Mouse (Mus musculus): ENCODE data around the gene Cct8l1. TPM values are rescaled to one million over a fixed set of nuclear protein-coding genes. Genes with fewer than 3 reads are reported as not detected.

The Cct8l1 gene
- polyA plus RNA-seq, 1 experiment, result 0.08 TPM

DNA sequence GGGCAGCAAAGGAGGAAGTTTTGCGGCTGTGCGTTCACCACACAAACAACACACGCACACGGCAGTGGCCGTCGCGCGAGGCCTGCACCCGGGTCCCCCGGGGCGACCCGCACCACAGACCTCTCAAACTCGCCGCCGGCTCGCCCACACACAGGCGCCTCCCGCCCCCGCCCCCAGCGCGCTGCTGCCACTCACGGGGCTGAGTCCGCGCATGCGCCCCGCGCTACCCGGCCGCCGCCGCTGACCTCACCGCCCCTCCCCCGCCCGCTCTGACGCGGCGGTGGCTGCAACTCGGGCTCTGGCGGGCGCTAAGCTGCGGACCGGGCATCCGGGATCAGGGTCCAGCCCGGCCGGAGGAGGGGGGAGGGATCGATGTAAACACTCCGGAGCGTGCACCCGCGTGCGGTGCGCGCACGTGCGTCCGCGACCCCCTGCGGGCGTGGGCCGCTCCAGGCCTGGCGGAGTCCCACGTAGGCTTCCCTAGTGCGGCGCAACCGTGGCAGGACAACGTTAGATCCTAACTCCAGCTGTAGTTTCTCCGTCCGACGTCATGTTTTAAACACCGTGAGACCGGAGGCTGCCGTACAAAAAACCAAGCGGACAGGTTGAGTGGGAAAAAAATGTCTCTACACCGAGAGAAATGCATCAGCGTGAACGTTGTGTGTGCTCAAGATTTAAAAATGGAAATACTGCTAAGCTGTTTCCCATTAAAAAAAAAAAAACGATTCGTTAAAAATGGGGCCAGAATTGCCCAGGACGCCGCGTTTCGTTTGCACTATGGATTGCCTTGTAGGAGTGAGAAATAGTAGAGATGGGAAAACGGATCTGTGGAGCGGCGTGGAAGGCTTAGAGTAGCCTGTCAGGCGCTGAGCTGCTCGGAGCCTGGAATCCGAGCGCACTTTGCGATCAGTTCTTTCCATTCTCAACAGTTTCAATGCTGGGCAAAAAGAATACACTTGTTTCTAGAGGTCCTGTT is 16.2 kb upstream of the Cct8l1 start:
- TF ChIP-seq CTCF (IDR thresholded peaks at IDR 0.05; ENCODE audit: extremely low read depth, insufficient read depth, low read length), result no peak
- TF ChIP-seq POLR2A (IDR thresholded peaks at IDR 0.05; ENCODE audit: extremely low read depth, insufficient read depth, low read length), result peak; percentile 27
- Histone ChIP-seq H3K27ac (ENCODE audit: insufficient read depth, low read length) (peak overlapping the region; percentile 99), H3K4me1 (ENCODE audit: control insufficient read depth, insufficient read depth, low read length) (peaks cover 3% of the 10 kb centered on the region; the same call in 1 of the 2 replicates), H3K4me3 (ENCODE audit: insufficient read depth, low read length) (peak overlapping the region; percentile 85)

DNA sequence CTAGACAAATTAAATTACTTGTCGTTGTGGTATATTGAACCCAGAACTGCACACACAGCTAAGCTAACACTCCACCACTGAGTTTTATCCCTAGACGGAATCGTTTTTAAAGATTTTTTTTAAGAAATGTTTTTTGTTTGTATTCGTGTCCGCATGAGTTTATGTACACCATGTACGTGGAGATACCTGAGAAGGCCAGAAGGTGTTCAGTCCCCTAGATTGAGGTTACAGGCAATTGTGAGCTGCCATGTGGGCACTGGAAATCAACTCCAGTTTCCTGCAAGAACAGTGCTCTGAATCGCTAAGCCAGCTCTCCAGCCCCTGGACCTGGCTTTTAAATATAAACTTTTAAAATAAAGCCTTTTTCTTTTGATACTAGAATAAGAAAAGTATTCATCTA is 15.2 kb upstream of the Cct8l1 start:
- no peak overlapping the region; the same call in 1 of the 2 replicates for H3K4me3 ChIP-seq (ENCODE audit: insufficient read depth, low read length)
- TF ChIP-seq CTCF (IDR thresholded peaks at IDR 0.05; ENCODE audit: extremely low read depth, insufficient read depth, low read length) (no peak), POLR2A (IDR thresholded peaks at IDR 0.05; ENCODE audit: extremely low read depth, insufficient read depth, low read length) (no peak)
- no peak overlapping the region for H3K27ac ChIP-seq (ENCODE audit: insufficient read depth, low read length)
- peaks cover 3% of the 10 kb centered on the region; the same call in 1 of the 2 replicates for H3K4me1 ChIP-seq (ENCODE audit: control insufficient read depth, insufficient read depth, low read length)

DNA sequence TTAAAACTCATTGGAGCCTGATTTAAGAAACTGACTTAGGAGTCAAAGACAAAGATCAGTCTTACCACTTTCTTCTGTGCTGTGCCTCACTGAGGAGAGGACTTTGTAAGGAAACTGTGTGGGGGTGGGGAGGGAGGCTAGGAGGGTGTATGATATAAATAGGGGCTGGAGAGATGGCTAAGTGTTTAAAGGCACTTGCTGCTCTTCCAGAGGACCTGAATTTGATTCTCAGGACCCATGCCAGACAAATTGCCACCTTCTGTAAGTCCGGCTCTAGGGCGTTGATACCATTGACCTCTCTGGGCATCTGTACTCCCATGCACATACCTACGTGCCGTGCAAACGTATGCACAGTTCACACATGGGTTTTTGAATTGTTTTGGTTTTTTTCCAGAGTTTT is 9.8 kb upstream of the Cct8l1 start:
- Histone ChIP-seq H3K27ac (ENCODE audit: insufficient read depth, low read length) (no peak overlapping the region), H3K4me1 (ENCODE audit: control insufficient read depth, insufficient read depth, low read length) (0 out of 2 replicates have a peak, but pooled peaks cover 1% of the 10 kb centered on the region), H3K4me3 (ENCODE audit: insufficient read depth, low read length) (no peak overlapping the region)
- no peak for TF ChIP-seq CTCF (IDR thresholded peaks at IDR 0.05; ENCODE audit: extremely low read depth, insufficient read depth, low read length)

DNA sequence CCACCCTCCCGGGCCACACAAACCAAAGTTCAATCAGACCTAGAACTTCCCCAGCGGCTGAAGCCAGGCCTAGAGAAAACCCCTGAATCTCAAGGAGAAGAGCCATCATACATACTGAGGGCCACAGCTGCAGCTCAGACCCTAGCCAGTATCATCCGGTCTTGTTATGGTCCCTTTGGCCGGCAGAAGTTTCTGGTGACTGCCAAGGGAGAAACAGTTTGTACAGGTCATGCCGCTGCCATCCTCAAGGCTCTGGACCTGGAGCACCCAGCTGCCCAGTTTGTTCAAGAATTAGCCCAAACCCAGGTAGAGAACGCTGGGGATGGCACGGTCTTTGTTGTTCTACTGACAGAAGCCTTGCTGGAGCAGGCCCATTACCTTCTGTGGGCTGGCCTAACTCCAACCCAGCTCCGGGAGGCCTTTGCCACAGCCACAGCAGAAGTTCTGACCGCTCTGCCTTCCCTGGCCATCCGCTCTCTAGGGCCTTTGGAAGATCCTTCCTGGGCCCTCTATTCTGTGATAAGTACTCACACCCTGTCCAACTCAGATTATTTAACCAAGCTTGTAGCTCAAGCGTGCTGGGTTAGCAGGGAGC is 531 bp downstream of the Cct8l1 start:
- TF ChIP-seq POLR2A (IDR thresholded peaks at IDR 0.05; ENCODE audit: extremely low read depth, insufficient read depth, low read length), result no peak
- no peak for TF ChIP-seq CTCF (IDR thresholded peaks at IDR 0.05; ENCODE audit: extremely low read depth, insufficient read depth, low read length)
- Histone ChIP-seq H3K4me1 (ENCODE audit: control insufficient read depth, insufficient read depth, low read length) (no peaks in the 10 kb centered on the region), H3K4me3 (ENCODE audit: insufficient read depth, low read length) (no peak overlapping the region), H3K27ac (ENCODE audit: insufficient read depth, low read length) (no peak overlapping the region)

DNA sequence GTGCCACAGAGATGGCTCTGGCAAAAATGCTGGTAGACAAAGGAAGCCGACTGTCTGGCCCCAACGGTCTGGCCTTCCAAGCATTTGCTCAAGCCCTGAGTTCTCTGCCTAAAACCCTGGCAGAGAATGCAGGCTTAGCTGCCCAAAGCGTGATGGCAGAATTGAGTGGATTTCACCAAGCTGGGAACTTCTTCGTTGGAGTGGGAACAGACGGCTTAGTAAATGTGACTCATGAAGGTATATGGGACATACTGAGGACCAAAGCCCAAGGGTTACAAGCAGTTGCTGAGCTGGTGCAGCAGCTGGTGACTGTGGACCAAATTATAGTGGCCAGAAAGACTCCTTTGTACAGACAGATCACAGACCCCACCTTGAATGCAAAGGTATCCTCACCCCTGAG is 1.7 kb downstream of the Cct8l1 start:
- Histone ChIP-seq H3K27ac (ENCODE audit: insufficient read depth, low read length) (no peak overlapping the region), H3K4me1 (ENCODE audit: control insufficient read depth, insufficient read depth, low read length) (no peaks in the 10 kb centered on the region), H3K4me3 (ENCODE audit: insufficient read depth, low read length) (no peak overlapping the region)
- TF ChIP-seq CTCF (IDR thresholded peaks at IDR 0.05; ENCODE audit: extremely low read depth, insufficient read depth, low read length), result no peak
- no peak for TF ChIP-seq POLR2A (IDR thresholded peaks at IDR 0.05; ENCODE audit: extremely low read depth, insufficient read depth, low read length)

DNA sequence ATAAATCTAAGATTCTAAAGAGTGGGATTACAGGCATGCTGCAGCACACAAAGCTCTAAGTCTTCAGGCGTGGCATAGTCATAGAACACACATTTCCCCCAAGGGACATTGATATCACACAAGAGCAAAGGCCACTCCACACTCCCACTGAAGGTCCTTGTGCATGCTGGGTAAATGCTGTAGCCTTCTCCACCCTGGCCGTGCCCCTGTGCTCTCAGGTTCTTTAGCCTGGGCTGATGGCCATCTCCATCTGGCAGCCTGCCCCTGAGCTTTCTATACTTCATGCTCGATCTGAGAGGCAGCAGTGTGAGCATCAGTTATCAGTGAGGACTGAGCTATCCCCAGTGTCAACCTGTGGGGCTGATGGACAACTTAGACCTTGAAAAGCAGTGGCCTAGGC is 4.0 kb downstream of the Cct8l1 start:
- H3K4me1 ChIP-seq (ENCODE audit: control insufficient read depth, insufficient read depth, low read length), result no peaks in the 10 kb centered on the region
- H3K27ac ChIP-seq (ENCODE audit: insufficient read depth, low read length), result no peak overlapping the region
- H3K4me3 ChIP-seq (ENCODE audit: insufficient read depth, low read length), result no peak overlapping the region
- TF ChIP-seq POLR2A (IDR thresholded peaks at IDR 0.05; ENCODE audit: extremely low read depth, insufficient read depth, low read length), result no peak
- TF ChIP-seq CTCF (IDR thresholded peaks at IDR 0.05; ENCODE audit: extremely low read depth, insufficient read depth, low read length), result no peak

DNA sequence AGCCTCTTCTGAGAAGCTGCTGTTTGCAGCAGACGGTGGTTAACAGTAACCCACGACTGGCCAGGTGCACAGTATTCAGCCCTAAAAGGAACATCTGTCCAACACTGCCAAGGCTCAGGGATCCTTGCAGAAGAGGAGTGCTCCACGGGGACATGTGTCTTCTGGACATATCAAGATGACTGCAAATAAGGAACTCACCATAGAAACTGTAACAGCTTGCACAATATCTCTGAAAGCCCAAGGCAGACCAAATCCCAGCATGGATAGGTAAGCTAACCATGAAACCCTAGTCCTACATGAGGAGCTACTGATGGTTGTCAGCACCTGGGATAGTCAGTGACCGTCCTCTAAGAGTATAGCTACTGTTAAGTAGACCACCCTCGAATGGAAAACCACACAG is 5.6 kb downstream of the Cct8l1 start:
- H3K27ac ChIP-seq (ENCODE audit: insufficient read depth, low read length), result no peak overlapping the region
- H3K4me1 ChIP-seq (ENCODE audit: control insufficient read depth, insufficient read depth, low read length), result no peaks in the 10 kb centered on the region
- no peak for TF ChIP-seq POLR2A (IDR thresholded peaks at IDR 0.05; ENCODE audit: extremely low read depth, insufficient read depth, low read length)
- TF ChIP-seq CTCF (IDR thresholded peaks at IDR 0.05; ENCODE audit: extremely low read depth, insufficient read depth, low read length), result no peak
- no peak overlapping the region for H3K4me3 ChIP-seq (ENCODE audit: insufficient read depth, low read length)

DNA sequence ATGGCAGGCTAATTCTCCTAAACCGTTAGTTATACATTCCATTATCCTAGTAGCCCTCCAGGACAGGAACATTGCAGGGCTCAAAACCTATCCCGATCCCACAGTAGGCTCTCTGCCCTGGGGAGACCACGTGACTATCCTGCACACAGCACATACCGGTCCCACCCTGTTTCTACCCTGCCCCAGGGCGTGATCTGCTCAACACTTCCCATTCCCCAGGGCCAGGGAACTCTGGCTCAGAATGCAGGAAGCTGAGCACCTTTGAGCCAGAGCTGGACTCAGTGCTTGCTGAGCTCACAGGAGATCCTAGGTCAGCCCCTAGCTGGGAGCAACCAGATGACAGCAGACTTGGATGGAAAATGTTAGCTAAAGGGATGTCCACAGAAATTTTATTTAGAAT is 10.2 kb downstream of the Cct8l1 start:
- Histone ChIP-seq H3K4me3 (ENCODE audit: insufficient read depth, low read length) (no peak overlapping the region), H3K4me1 (ENCODE audit: control insufficient read depth, insufficient read depth, low read length) (no peaks in the 10 kb centered on the region), H3K27ac (ENCODE audit: insufficient read depth, low read length) (no peak overlapping the region)
- TF ChIP-seq CTCF (IDR thresholded peaks at IDR 0.05; ENCODE audit: extremely low read depth, insufficient read depth, low read length) (no peak), POLR2A (IDR thresholded peaks at IDR 0.05; ENCODE audit: extremely low read depth, insufficient read depth, low read length) (no peak)

DNA sequence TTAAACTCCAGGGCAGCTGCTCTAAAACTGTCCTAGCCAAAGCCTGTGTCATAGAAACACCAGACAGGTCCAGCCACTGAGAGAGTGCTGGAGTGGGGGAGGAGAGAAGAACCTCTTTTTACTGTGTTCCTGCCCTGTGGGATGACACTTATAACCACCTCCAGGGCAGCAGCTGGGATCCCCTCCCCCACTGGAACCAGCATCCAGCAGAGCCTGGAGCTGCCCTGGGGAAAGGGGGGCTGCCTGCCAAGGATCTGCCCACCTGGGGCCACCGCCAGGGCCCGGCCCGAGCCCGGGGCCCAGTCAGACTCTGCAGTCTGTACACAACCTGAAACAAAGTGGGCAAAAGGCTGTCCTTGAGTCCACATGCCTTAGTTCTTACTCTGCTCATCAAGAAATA is 11.1 kb downstream of the Cct8l1 start:
- no peak overlapping the region for H3K4me3 ChIP-seq (ENCODE audit: insufficient read depth, low read length)
- no peak overlapping the region for H3K27ac ChIP-seq (ENCODE audit: insufficient read depth, low read length)
- H3K4me1 ChIP-seq (ENCODE audit: control insufficient read depth, insufficient read depth, low read length), result no peaks in the 10 kb centered on the region
- no peak for TF ChIP-seq POLR2A (IDR thresholded peaks at IDR 0.05; ENCODE audit: extremely low read depth, insufficient read depth, low read length)
- TF ChIP-seq CTCF (IDR thresholded peaks at IDR 0.05; ENCODE audit: extremely low read depth, insufficient read depth, low read length), result no peak

DNA sequence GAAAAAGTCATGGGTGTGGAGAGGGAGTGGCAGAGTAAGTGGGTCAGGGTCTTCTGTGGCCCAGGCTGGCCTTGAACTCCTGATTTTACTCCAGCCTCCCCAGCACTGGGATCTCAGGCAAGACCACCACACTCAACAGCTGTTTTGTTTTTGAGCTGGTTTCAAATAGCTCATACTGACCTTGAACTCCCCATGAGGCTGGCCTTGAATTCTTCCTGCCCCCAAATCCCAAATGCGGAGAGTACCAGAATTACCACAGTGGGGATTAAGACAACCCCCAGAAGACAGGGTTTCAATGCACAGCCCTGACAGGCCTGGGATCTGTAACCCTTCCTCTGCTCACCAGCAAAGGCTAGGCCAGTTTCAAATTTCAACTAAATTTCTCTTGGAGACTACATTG is 12.1 kb downstream of the Cct8l1 start:
- TF ChIP-seq CTCF (IDR thresholded peaks at IDR 0.05; ENCODE audit: extremely low read depth, insufficient read depth, low read length), result no peak
- no peak for TF ChIP-seq POLR2A (IDR thresholded peaks at IDR 0.05; ENCODE audit: extremely low read depth, insufficient read depth, low read length)
- H3K4me1 ChIP-seq (ENCODE audit: control insufficient read depth, insufficient read depth, low read length), result no peaks in the 10 kb centered on the region
- H3K27ac ChIP-seq (ENCODE audit: insufficient read depth, low read length), result no peak overlapping the region
- no peak overlapping the region for H3K4me3 ChIP-seq (ENCODE audit: insufficient read depth, low read length)

All from cortical plate, adult 2 months (tissue).